Mouse (Mus musculus): Measurements from ENCODE around the gene Myo18a. TPM values are rescaled to one million over a fixed set of nuclear protein-coding genes. Genes with fewer than 3 reads are reported as not detected.

Gene Myo18a
- polyA plus RNA-seq, 1 experiment = 20.0 TPM

DNA sequence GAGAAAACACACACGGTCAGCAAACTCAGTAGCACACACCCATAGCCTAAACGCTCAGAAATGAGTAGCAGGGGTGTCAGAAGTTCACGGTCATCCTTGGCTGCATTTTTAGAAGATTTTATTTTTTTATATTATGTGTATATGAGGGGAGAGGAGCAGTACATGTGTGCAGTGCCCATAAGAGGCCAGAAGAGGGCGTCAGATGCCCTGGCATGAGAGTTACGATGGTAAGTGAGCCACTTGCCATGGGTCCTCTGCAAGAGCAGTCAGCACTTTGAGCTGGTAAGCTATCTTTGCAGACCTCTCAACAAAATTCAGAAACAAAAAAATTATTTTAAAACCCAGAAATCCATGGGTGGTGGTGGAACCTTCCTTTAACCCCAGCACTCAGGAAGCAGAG, 65.1 kb downstream of the Myo18a start:
- Histone ChIP-seq H3K4me1 (peaks cover 22% of the 10 kb centered on the region), H3K4me3 (replicated peaks) (no peak overlapping the region), H3K27me3 (replicated peaks) (no peaks in the 10 kb centered on the region), H3K36me3 (replicated peaks; ENCODE audit: low read length) (peaks cover 100% of the 10 kb centered on the region), H3K9me3 (no peaks in the 10 kb centered on the region)
- no peak for TF ChIP-seq GATA1 (IDR thresholded peaks at IDR 0.05; ENCODE audit: borderline replicate concordance, low read length)
- no peak for TF ChIP-seq FLI1 (IDR thresholded peaks at IDR 0.05; ENCODE audit: low read length)

DNA sequence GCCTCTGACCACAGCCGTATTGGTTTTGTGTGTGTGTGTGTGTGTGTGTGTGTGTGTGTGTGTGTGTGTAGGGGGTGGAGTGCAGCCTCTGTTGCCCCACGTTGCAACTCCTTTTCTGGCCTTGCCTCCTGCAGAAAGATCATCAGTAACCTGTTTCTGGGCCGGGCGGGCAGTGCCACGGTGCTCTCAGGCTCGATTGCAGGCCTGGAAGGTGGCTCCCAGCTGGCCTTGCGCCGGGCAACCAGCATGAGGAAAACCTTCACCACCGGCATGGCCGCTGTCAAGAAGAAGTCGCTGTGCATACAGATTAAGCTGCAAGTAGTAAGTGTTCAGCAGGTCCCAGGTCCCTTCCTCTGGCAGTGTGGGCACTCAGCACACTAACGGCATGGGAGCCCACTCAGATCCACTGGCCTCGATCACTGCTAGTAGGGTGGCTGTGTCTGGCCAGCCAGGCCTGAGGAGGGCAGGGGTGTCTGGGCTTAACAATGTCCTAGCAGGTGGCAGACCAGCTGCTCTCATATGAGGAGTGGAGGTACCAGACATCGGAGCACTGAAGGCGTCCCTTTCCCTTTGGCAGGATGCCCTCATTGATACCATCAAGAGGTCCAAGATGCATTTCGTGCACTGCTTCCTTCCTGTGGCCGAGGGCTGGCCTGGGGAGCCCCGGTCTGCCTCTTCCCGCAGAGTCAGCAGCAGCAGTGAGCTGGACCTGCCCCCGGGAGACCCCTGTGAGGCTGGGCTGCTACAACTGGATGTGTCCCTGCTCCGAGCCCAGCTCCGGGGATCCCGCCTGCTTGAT, 66.2 kb downstream of the Myo18a start:
- TF ChIP-seq GATA1 (IDR thresholded peaks at IDR 0.05; ENCODE audit: borderline replicate concordance, low read length) (no peak), FLI1 (IDR thresholded peaks at IDR 0.05; ENCODE audit: low read length) (no peak)

DNA sequence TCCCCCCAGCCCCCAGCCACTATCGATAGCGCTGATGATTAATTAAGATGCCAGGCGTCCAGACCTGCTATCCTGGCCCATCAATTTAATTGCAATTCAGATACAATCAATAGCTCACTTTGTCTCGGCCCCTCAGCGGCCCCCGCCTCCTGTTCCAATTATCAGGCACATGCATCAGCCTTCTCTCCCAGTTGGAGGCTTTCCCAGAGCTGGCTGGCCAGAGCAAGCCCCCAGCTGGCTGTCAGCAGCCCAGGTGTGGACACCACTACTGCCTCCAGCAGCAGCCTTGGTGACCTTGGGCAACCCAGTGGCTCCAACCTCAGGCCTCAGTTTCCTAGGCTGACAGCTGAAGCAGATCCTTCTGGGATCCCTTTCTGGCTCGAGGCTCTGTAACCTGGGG, 67.8 kb downstream of the Myo18a start:
- Histone ChIP-seq H3K4me3 (replicated peaks) (no peak overlapping the region), H3K9me3 (no peaks in the 10 kb centered on the region), H3K27me3 (replicated peaks) (no peaks in the 10 kb centered on the region), H3K4me1 (peaks cover 11% of the 10 kb centered on the region), H3K36me3 (replicated peaks; ENCODE audit: low read length) (peaks cover 98% of the 10 kb centered on the region)
- TF ChIP-seq GATA1 (IDR thresholded peaks at IDR 0.05; ENCODE audit: borderline replicate concordance, low read length) = no peak
- no peak for TF ChIP-seq FLI1 (IDR thresholded peaks at IDR 0.05; ENCODE audit: low read length)

More for the DNA sequence above, 66.2 kb downstream of the Myo18a start:
- H3K9me3 ChIP-seq = no peaks in the 10 kb centered on the region
- peaks cover 98% of the 10 kb centered on the region for H3K36me3 ChIP-seq (replicated peaks; ENCODE audit: low read length)
- H3K4me1 ChIP-seq = peaks cover 22% of the 10 kb centered on the region
- no peaks in the 10 kb centered on the region for H3K27me3 ChIP-seq (replicated peaks)
- no peak overlapping the region for H3K4me3 ChIP-seq (replicated peaks)

DNA sequence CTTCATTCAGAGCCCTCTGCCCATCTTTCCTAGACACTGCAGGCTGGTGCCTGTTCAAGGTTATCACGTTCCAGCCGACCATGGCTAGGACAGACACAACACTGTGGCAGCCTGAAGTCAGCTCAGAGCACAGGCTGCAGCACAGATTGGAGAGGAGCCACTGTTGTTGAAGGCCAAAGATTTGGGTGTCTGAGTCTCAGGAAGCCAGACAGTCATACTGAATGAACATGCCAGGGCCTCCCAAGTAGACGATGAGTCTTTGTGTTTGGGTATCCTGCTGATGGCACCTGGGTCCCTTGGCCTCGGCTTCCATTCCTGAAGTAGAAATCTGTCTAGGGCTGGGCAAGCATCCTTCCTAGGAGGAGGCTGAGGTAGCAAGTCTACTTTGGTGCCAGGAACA, 69.5 kb downstream of the Myo18a start:
- Histone ChIP-seq H3K27me3 (replicated peaks) (no peaks in the 10 kb centered on the region), H3K36me3 (replicated peaks; ENCODE audit: low read length) (peaks cover 98% of the 10 kb centered on the region), H3K9me3 (no peaks in the 10 kb centered on the region), H3K4me1 (peaks cover 7% of the 10 kb centered on the region; the same call in 1 of the 2 replicates), H3K4me3 (replicated peaks) (no peak overlapping the region)
- TF ChIP-seq GATA1 (IDR thresholded peaks at IDR 0.05; ENCODE audit: borderline replicate concordance, low read length) (no peak), FLI1 (IDR thresholded peaks at IDR 0.05; ENCODE audit: low read length) (no peak)

DNA sequence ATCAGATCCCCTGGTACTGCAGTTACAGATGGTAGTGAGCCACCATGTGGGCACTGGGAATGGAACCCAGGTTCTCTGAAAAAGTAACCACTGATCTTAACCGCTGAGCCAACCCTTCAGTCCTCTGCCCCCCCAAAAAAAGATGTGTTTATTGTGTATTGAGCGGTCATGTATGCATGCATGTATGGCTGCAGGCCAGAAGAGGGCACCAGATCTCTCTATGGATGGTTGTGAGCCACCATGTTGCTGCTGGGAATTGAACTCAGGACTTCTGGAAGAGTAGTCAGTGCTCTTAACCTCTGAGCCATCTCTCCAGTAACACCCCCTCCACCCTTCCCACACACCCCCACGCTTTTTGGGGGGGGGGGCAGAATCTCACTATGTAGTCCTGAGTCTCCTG, 72.1 kb downstream of the Myo18a start:
- Histone ChIP-seq H3K9me3 (no peaks in the 10 kb centered on the region), H3K4me3 (replicated peaks) (no peak overlapping the region), H3K27me3 (replicated peaks) (no peaks in the 10 kb centered on the region), H3K4me1 (no peaks in the 10 kb centered on the region), H3K36me3 (replicated peaks; ENCODE audit: low read length) (peaks cover 98% of the 10 kb centered on the region)
- TF ChIP-seq GATA1 (IDR thresholded peaks at IDR 0.05; ENCODE audit: borderline replicate concordance, low read length) (no peak), FLI1 (IDR thresholded peaks at IDR 0.05; ENCODE audit: low read length) (no peak)

DNA sequence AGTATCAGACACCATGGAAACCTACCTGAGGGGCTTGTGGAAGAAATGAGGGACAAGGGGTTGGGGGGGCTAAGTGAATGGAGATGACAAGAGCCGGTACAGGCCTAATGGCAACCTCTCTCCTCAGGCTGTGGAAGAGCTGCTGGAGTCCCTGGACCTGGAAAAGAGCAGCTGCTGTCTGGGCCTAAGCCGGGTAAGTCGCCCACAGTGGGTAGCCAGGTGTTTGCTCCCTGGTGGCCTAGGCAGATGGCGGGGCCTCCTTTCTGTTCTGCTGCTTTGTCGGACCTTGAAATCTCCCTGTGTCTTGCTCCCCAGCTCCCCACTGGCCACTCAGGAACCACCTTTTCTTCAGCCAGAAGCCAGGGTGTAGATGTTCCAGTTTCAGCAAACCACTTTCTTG, 73.2 kb downstream of the Myo18a start:
- TF ChIP-seq GATA1 (IDR thresholded peaks at IDR 0.05; ENCODE audit: borderline replicate concordance, low read length) (no peak), FLI1 (IDR thresholded peaks at IDR 0.05; ENCODE audit: low read length) (no peak)
- Histone ChIP-seq H3K4me3 (replicated peaks) (no peak overlapping the region), H3K4me1 (no peaks in the 10 kb centered on the region), H3K36me3 (replicated peaks; ENCODE audit: low read length) (peaks cover 98% of the 10 kb centered on the region), H3K9me3 (no peaks in the 10 kb centered on the region), H3K27me3 (replicated peaks) (no peaks in the 10 kb centered on the region)

DNA sequence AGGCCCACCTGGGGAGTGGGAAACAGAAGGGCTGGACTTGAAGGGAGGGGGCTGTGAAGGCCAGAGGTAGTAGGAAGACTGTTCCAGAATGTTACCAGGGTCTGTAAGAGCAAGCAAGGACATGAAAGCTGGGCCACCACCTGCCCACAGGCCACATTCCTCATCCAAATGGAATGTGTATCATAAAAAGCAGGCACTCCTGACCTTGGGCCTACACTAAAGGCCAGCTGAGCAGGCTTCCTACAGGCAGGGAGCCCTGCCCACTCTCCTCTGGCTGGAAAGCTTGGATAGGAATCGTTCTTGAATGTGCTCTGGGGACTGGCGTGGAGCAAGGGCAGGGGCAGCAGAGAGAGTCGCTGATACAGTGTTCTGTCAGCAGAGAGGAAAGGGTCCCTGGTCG, 73.7 kb downstream of the Myo18a start:
- no peaks in the 10 kb centered on the region for H3K9me3 ChIP-seq

DNA sequence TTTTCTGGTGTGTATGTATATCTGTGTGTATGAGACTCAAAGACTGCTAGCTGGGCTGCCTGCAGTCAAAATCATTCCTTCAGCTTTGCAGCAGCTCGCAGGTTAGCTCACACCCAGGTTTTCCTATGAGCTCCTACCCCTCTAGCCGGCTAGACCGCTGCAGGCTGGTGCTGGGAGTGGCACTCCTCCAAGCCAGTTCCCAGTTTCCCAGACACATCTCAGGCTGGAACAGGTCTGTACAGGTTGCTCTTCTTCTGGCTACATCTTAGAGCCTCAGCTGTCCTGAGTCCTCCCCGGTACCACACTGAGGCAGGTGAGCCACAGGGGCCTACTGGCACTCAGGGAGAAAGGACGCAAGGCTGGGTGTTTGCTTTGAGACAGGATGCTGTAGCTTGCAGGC, 74.8 kb downstream of the Myo18a start:
- Histone ChIP-seq H3K27me3 (replicated peaks) (no peaks in the 10 kb centered on the region), H3K36me3 (replicated peaks; ENCODE audit: low read length) (peaks cover 98% of the 10 kb centered on the region), H3K4me1 (no peaks in the 10 kb centered on the region), H3K9me3 (no peaks in the 10 kb centered on the region), H3K4me3 (replicated peaks) (no peak overlapping the region)
- TF ChIP-seq FLI1 (IDR thresholded peaks at IDR 0.05; ENCODE audit: low read length) (no peak), GATA1 (IDR thresholded peaks at IDR 0.05; ENCODE audit: borderline replicate concordance, low read length) (no peak)

More for the DNA sequence above, 73.7 kb downstream of the Myo18a start:
- no peaks in the 10 kb centered on the region for H3K27me3 ChIP-seq (replicated peaks)
- peaks cover 98% of the 10 kb centered on the region for H3K36me3 ChIP-seq (replicated peaks; ENCODE audit: low read length)
- TF ChIP-seq FLI1 (IDR thresholded peaks at IDR 0.05; ENCODE audit: low read length) (no peak), GATA1 (IDR thresholded peaks at IDR 0.05; ENCODE audit: borderline replicate concordance, low read length) (no peak)
- no peak overlapping the region for H3K4me3 ChIP-seq (replicated peaks)
- no peaks in the 10 kb centered on the region for H3K4me1 ChIP-seq

DNA sequence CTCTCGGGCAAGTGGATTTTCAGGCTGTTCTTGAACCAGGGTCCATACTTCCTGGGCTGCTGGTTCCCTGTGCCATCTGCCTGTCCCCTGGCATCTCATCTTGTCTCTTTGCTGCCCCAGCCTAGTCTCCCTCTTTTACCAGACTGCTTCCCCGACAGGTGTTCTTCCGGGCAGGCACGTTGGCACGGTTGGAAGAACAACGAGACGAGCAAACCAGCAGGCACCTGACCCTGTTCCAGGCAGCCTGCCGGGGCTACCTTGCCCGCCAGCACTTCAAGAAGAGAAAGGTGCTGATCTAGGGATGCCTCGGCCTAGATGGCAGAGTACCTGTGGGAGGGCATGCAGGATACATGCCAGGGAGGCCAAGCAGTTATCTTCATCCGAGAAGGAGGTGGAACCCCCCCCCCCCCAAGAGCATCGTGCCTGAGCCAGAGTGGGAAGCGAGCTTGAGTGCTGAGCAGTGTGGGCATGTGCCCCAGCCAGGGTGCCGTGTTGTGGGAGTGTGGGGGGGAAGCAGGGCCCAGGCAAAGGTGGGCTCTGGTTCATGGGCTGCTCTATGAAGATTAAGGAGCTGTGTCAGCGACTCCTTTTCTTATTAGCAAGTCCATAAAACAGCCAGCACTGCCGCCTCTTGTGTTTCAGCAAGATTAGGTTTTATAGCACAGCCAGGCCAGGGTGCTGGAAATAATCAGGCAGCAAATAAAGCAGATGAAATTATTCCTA, 77.6 kb downstream of the Myo18a start:
- Histone ChIP-seq H3K9me3 (no peaks in the 10 kb centered on the region), H3K36me3 (replicated peaks; ENCODE audit: low read length) (peaks cover 98% of the 10 kb centered on the region), H3K27me3 (replicated peaks) (no peaks in the 10 kb centered on the region), H3K4me1 (no peaks in the 10 kb centered on the region), H3K4me3 (replicated peaks) (no peak overlapping the region)
- TF ChIP-seq FLI1 (IDR thresholded peaks at IDR 0.05; ENCODE audit: low read length) (no peak), GATA1 (IDR thresholded peaks at IDR 0.05; ENCODE audit: borderline replicate concordance, low read length) (no peak)
